In the genomic region with DNA sequence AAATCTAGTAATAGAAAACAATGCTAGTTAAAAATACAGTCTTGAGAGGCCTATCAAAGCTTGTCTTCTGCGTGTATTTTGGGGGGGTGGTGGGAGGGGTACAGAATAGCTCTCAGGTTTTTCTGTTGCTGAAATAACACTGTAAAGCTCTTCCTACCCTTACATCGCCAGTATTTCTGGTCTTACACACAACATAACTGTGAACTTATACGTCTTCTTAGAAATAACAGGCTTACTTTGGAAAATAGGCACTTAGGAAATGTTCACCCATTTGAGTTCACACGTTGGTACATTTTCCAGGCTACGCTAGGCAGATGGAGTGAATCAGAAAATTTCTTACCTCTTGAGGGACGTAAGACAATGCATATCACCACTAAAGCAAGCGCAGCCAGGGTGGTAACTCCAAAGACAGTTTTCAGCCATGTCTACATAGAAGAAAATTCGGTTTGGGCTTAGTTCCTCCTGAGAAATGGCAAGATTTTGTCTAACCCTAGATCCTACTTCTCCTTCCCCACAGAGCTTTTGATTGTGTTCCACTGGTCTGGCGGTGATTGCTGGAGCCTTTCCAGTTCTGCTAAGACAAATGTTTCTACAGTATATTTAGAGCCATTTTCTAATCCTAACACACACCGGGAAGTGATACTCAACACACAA, we compare ENCODE assay signal across 10 mouse cellular contexts. TPM values are rescaled to one million over a fixed set of nuclear protein-coding genes. Genes with fewer than 3 reads are reported as not detected.
DNase-seq lines count a peak whose midpoint lies in the region; ATAC-seq and TF ChIP-seq lines count a peak whose summit lies in the region.
"Had no signal": no experiment of that assay in that cellular context is flagged by ENCODE, and none has a peak within 500 bp of the region (broad histone marks: within the 10 kb centered on the region; RNA-seq: fewer than 3 reads in every experiment).

No protein-coding gene starts in this region.

- ATAC-seq in forebrain, embryonic 15.5 days (replicated peaks) = no peak
- no peak for ATAC-seq in kidney, postnatal 0 days (replicated peaks; ENCODE audit: low FRiP score, low read depth)
- ATAC-seq in embryonic facial prominence, embryonic 12.5 days (ENCODE audit: insufficient number of reproducible peaks, insufficient read depth, low FRiP score, low TSS enrichment) = no peak; the same call in 1 of the 2 replicates
- no peak for ATAC-seq in limb, embryonic 15.5 days (ENCODE audit: insufficient number of reproducible peaks, low FRiP score, low TSS enrichment, low read depth)

- no peak overlapping the region for H3K4me2 ChIP-seq in forebrain, embryonic 15.5 days (replicated peaks)
- H3K4me2 ChIP-seq in kidney, postnatal 0 days (ENCODE audit: low read length) = peak overlapping the region; percentile 35
- peak overlapping the region; percentile 41 for H3K4me2 ChIP-seq in embryonic facial prominence, embryonic 12.5 days (replicated peaks)
- peak overlapping the region; percentile 42 for H3K4me2 ChIP-seq in limb, embryonic 15.5 days

- H3K4me1 ChIP-seq in forebrain, embryonic 10.5 days = 0 out of 2 replicates have a peak, but pooled peaks cover 4% of the 10 kb centered on the region
- H3K4me1 ChIP-seq in forebrain, embryonic 15.5 days = no peaks in the 10 kb centered on the region
- no peaks in the 10 kb centered on the region for H3K4me1 ChIP-seq in kidney, postnatal 0 days (replicated peaks; ENCODE audit: insufficient read depth, low read length)
- H3K4me1 ChIP-seq in embryonic facial prominence, embryonic 12.5 days = peaks cover 7% of the 10 kb centered on the region; the same call in 1 of the 2 replicates
- peaks cover 5% of the 10 kb centered on the region; the same call in 1 of the 2 replicates for H3K4me1 ChIP-seq in limb, embryonic 15.5 days
- H3K4me1 ChIP-seq: midbrain, embryonic 10.5 days had no signal

- H3K9ac ChIP-seq in forebrain, embryonic 15.5 days (replicated peaks) = no peak overlapping the region
- H3K9ac ChIP-seq in kidney, postnatal 0 days (ENCODE audit: low read depth, low read length) = no peak overlapping the region; the same call in 1 of the 2 replicates
- H3K9ac ChIP-seq in embryonic facial prominence, embryonic 12.5 days = no peak overlapping the region
- H3K9ac ChIP-seq in limb, embryonic 15.5 days = 0 out of 2 replicates have a peak overlapping the region, but pooled peaks have one; percentile 14

- DNase-seq in forebrain, embryonic 10.5 days (ENCODE audit: extremely low spot score, low spot score) = no peak
- peak; percentile 28 for DNase-seq in kidney, postnatal 0 days (ENCODE audit: low spot score)
- DNase-seq in kidney, adult 8-10 months = no peak
- DNase-seq in B cell, adult 2 months = no peak
- DNase-seq in spleen, postnatal 10 days (ENCODE audit: low spot score in 2 of 2) = no peak
- DNase-seq: cerebellum, adult 9-10 months had no signal

- no peaks in the 10 kb centered on the region for H3K36me3 ChIP-seq in forebrain, embryonic 10.5 days (replicated peaks)
- no peaks in the 10 kb centered on the region for H3K36me3 ChIP-seq in forebrain, embryonic 15.5 days
- no peaks in the 10 kb centered on the region for H3K36me3 ChIP-seq in kidney, postnatal 0 days (ENCODE audit: insufficient read depth, low read length)
- H3K36me3 ChIP-seq in embryonic facial prominence, embryonic 12.5 days = no peaks in the 10 kb centered on the region
- H3K36me3 ChIP-seq in limb, embryonic 15.5 days = no peaks in the 10 kb centered on the region
- H3K36me3 ChIP-seq: midbrain, embryonic 10.5 days had no signal

- H3K27me3 ChIP-seq in forebrain, embryonic 10.5 days (ENCODE audit: poor library complexity, severe bottlenecking) = no peaks in the 10 kb centered on the region
- H3K27me3 ChIP-seq in forebrain, embryonic 15.5 days = no peaks in the 10 kb centered on the region
- H3K27me3 ChIP-seq in kidney, postnatal 0 days (ENCODE audit: insufficient read depth, low read length) = no peaks in the 10 kb centered on the region
- no peaks in the 10 kb centered on the region for H3K27me3 ChIP-seq in embryonic facial prominence, embryonic 12.5 days
- H3K27me3 ChIP-seq in limb, embryonic 15.5 days = no peaks in the 10 kb centered on the region

- 79% methylated on average over 10 of the region's 10 CpGs for WGBS in forebrain, embryonic 10.5 days
- 79% methylated on average over 10 of the region's 10 CpGs for WGBS in forebrain, embryonic 15.5 days
- 71% methylated on average over 10 of the region's 10 CpGs for WGBS in kidney, postnatal 0 days
- 53% methylated on average over 10 of the region's 10 CpGs for WGBS in embryonic facial prominence, embryonic 12.5 days
- WGBS in limb, embryonic 15.5 days = 46% methylated on average over 10 of the region's 10 CpGs

- peak overlapping the region; percentile 71 for H3K27ac ChIP-seq in forebrain, embryonic 10.5 days
- no peak overlapping the region for H3K27ac ChIP-seq in forebrain, embryonic 15.5 days (replicated peaks)
- H3K27ac ChIP-seq in kidney, postnatal 0 days = peak overlapping the region; percentile 26; the same call in 1 of the 2 replicates
- peak overlapping the region; percentile 80 for H3K27ac ChIP-seq in embryonic facial prominence, embryonic 12.5 days
- peak overlapping the region; percentile 88 for H3K27ac ChIP-seq in limb, embryonic 15.5 days
- H3K27ac ChIP-seq: midbrain, embryonic 10.5 days had no signal

- no peak for TF ChIP-seq CTCF in kidney, postnatal 0 days (IDR thresholded peaks at IDR 0.05; ENCODE audit: low read depth)

- H3K9me3 ChIP-seq in forebrain, embryonic 10.5 days = no peaks in the 10 kb centered on the region
- no peaks in the 10 kb centered on the region for H3K9me3 ChIP-seq in forebrain, embryonic 15.5 days
- no peaks in the 10 kb centered on the region for H3K9me3 ChIP-seq in kidney, postnatal 0 days (replicated peaks; ENCODE audit: low read length)
- H3K9me3 ChIP-seq in embryonic facial prominence, embryonic 12.5 days = no peaks in the 10 kb centered on the region
- H3K9me3 ChIP-seq in limb, embryonic 15.5 days = no peaks in the 10 kb centered on the region
- H3K9me3 ChIP-seq: midbrain, embryonic 10.5 days had no signal

- peak overlapping the region; percentile 28 for H3K4me3 ChIP-seq in forebrain, embryonic 10.5 days
- H3K4me3 ChIP-seq in forebrain, embryonic 15.5 days = no peak overlapping the region
- peak overlapping the region; percentile 21 for H3K4me3 ChIP-seq in kidney, postnatal 0 days (replicated peaks; ENCODE audit: low read depth, low read length)
- H3K4me3 ChIP-seq in embryonic facial prominence, embryonic 12.5 days = peak overlapping the region; percentile 22
- H3K4me3 ChIP-seq in limb, embryonic 15.5 days = peak overlapping the region; percentile 41
- H3K4me3 ChIP-seq: midbrain, embryonic 10.5 days had no signal

RNA-seq across cellular contexts. Expression of a gene that starts 0.6 kb away (rescaled TPM):
- 5.4 and 7.1 TPM in 2 replicates for polyA plus RNA-seq in forebrain, embryonic 10.5 days (2016; fragmentation: Nextera tagmentation; extraction: Ambion mirVana)
- 0.74 and 0.84 TPM in 2 replicates for polyA plus RNA-seq in forebrain, embryonic 15.5 days (2015; fragmentation: Nextera tagmentation; extraction: Ambion mirVana)
- 5.5 and 6.1 TPM in 2 replicates for polyA plus RNA-seq in kidney, postnatal 0 days (2015; fragmentation: Nextera tagmentation; extraction: Ambion mirVana)
- polyA plus RNA-seq in embryonic facial prominence, embryonic 12.5 days (2016; fragmentation: Nextera tagmentation; extraction: Ambion mirVana) = 10.9 and 13.9 TPM in 2 replicates
- 26.5 and 37.0 TPM in 2 replicates for polyA plus RNA-seq in limb, embryonic 15.5 days (2015; fragmentation: Nextera tagmentation; extraction: Ambion mirVana)
